Mouse (Mus musculus) CH12.LX (cell line): ENCODE data around the gene Ppp1r3g.

Experiments used
- BHLHE40 ChIP-seq: IDR thresholded peaks from 2 replicates; pipeline ENCODE4 v1.6.1; 2011; ENCODE audit warnings: mild to moderate bottlenecking, low read depth, low read length, improper control_type of control experiment
- CHD1 ChIP-seq: IDR thresholded peaks from 2 replicates; pipeline ENCODE4 v1.6.1; 2012; ENCODE audit warnings: low read depth, low read length, improper control_type of control experiment, inconsistent platforms
- CTCF ChIP-seq, 2 experiments: IDR thresholded peaks in 1 of 2; conservative IDR thresholded peaks in 1 of 2; 2 replicates each; pipeline ENCODE4 v1.5.1; 2011 to 2012; ENCODE audit warnings: low read depth in 2 of 2, low read length in 2 of 2, improper control_type of control experiment in 1 of 2, inconsistent platforms in 1 of 2, mild to moderate bottlenecking in 1 of 2, moderate library complexity in 1 of 2
- E2F4 ChIP-seq: IDR thresholded peaks from 2 replicates; pipeline ENCODE4 v1.6.1; 2011; ENCODE audit warnings: low read depth, low read length, improper control_type of control experiment; ENCODE audit not compliant: insufficient replicate concordance
- ELF1 ChIP-seq: IDR thresholded peaks from 2 replicates; pipeline ENCODE4 v1.6.1; 2014; ENCODE audit warnings: low read depth, mild to moderate bottlenecking, inconsistent platforms, low read length, improper control_type of control experiment
- EP300 ChIP-seq: IDR thresholded peaks from 2 replicates; pipeline ENCODE4 v1.6.1; 2011; ENCODE audit warnings: low read length, improper control_type of control experiment
- IRF4 ChIP-seq: IDR thresholded peaks from 2 replicates; pipeline ENCODE4 v1.6.1; 2014; ENCODE audit warnings: low read depth, mild to moderate bottlenecking, inconsistent platforms, low read length, improper control_type of control experiment
- JUN ChIP-seq: IDR thresholded peaks from 2 replicates; pipeline ENCODE4 v1.6.1; 2011; ENCODE audit warnings: low read depth, mild to moderate bottlenecking, low read length, improper control_type of control experiment, moderate library complexity; ENCODE audit not compliant: insufficient read depth
- POLR2A ChIP-seq: IDR thresholded peaks from 2 replicates; pipeline ENCODE4 v1.6.1; 2011; ENCODE audit warnings: low read depth, mild to moderate bottlenecking, improper control_type of control experiment, low read length
- SIN3A ChIP-seq: IDR thresholded peaks from 2 replicates; pipeline ENCODE4 v1.6.1; 2012; ENCODE audit warnings: low read length, improper control_type of control experiment, inconsistent platforms
- SMC3 ChIP-seq: IDR thresholded peaks from 2 replicates; pipeline ENCODE4 v1.6.1; 2011; ENCODE audit warnings: low read depth, low read length, improper control_type of control experiment
- TBP ChIP-seq: conservative IDR thresholded peaks from 2 replicates; pipeline ENCODE4 v1.6.1; 2011; ENCODE audit warnings: low read depth, low read length, improper control_type of control experiment
- ZMIZ1 ChIP-seq: IDR thresholded peaks from 2 replicates; pipeline ENCODE4 v1.6.1; 2012; ENCODE audit warnings: low read depth, mild to moderate bottlenecking, inconsistent platforms, low read length, improper control_type of control experiment
- ZNF384 ChIP-seq: IDR thresholded peaks from 2 replicates; pipeline ENCODE4 v1.6.1; 2012; ENCODE audit warnings: low read depth, low read length, improper control_type of control experiment, inconsistent platforms

DNA sequence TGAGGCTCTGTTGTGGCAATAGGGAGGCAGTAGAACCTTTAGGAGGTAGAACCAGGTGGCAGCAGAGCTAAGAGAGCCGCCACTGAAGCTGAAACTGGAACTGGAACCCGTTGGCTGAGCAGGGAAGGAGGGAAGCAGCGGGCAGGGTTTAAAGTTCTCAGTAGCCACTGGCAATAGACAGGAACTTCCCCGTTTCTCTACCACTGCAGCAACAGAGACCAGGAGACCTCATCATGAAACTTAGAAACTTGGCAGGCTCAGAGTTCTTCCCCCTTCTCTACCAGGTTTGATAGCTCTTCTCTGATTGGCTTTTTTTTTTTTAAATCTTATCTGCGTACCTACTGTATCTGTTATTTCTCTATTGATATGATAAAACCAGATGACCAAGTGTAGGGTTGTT lies 17.7 kb upstream of the Ppp1r3g start:
- TF ChIP-seq ELF1 (peak; percentile 49; the same call in 1 of the 2 replicates), CTCF (conservative IDR thresholded peaks at IDR 0.05 in 1 of 2, IDR thresholded peaks at IDR 0.05 in 1 of 2; ENCODE audit: low read depth in 2 of 2, low read length in 2 of 2) (no peak), SMC3 (no peak), ZNF384 (peak; percentile 41; the same call in 1 of the 2 replicates), POLR2A (no peak), TBP (no peak), E2F4 (no peak), ZMIZ1 (no peak), SIN3A (peak; percentile 37; the same call in 1 of the 2 replicates), JUN (no peak), CHD1 (no peak), BHLHE40 (no peak), IRF4 (no peak; the same call in 1 of the 2 replicates), EP300 (peak; percentile 78)
